Mouse (Mus musculus) limb, embryonic 14.5 days (tissue): Measurements from ENCODE around the gene Tspan33. TPM values are rescaled to one million over a fixed set of nuclear protein-coding genes. Genes with fewer than 3 reads are reported as not detected.

Experiments
- ATAC-seq: fragments of 200-750 bp; cut with Nextera tagmentation; 2 replicates; pipeline ENCODE4 v1.8.0; 2017; ENCODE audit warnings: low read depth, moderate number of reproducible peaks, moderate TSS enrichment; ENCODE audit not compliant: low FRiP score
- DNase-seq: peaks from one replicate; pipeline ENCODE4 v3.0.0-alpha.2; 2015; ENCODE audit warnings: low spot score
- H3K27ac ChIP-seq: fragments of 300-500 bp; sonication (generic); replicated peaks from 2 replicates; pipeline ENCODE4 v1.5.1; 2014; ENCODE audit warnings: low read depth, mild to moderate bottlenecking, low read length, moderate library complexity, mixed read lengths
- H3K27me3 ChIP-seq: fragments of 300-500 bp; sonication (generic); 2 replicates; pipeline ENCODE4 v1.6.1; 2014; ENCODE audit warnings: low read length, mixed read lengths; ENCODE audit not compliant: control insufficient read depth, insufficient read depth
- H3K36me3 ChIP-seq: fragments of 300-500 bp; sonication (generic); 2 replicates; pipeline ENCODE4 v1.6.1; 2014; ENCODE audit warnings: mild to moderate bottlenecking, low read length, moderate library complexity, mixed read lengths; ENCODE audit not compliant: control insufficient read depth, insufficient read depth
- H3K4me1 ChIP-seq: fragments of 300-500 bp; sonication (generic); 2 replicates; pipeline ENCODE4 v1.6.1; 2014; ENCODE audit warnings: antibody characterized with exemption, low read length, mixed read lengths; ENCODE audit not compliant: control insufficient read depth, insufficient read depth
- H3K4me2 ChIP-seq: fragments of 300-500 bp; sonication (generic); replicated peaks from 2 replicates; pipeline ENCODE4 v1.6.1; 2014; ENCODE audit warnings: low read depth, mild to moderate bottlenecking, low read length, moderate library complexity; ENCODE audit not compliant: severe bottlenecking
- H3K4me3 ChIP-seq: fragments of 300-500 bp; sonication (generic); replicated peaks from 2 replicates; pipeline ENCODE4 v1.5.1; 2014; ENCODE audit warnings: low read length
- H3K9ac ChIP-seq: fragments of 300-500 bp; sonication (generic); 2 replicates; pipeline ENCODE4 v1.6.1; 2014; ENCODE audit warnings: mild to moderate bottlenecking, low read depth, low read length, moderate library complexity; ENCODE audit not compliant: severe bottlenecking
- H3K9me3 ChIP-seq: fragments of 300-500 bp; sonication (generic); 2 replicates; pipeline ENCODE4 v1.6.1; 2016; ENCODE audit warnings: low read length; ENCODE audit not compliant: control insufficient read depth
- POLR2A ChIP-seq: fragments of 200-500 bp; IDR thresholded peaks from 2 replicates; pipeline ENCODE4 v1.8.0; 2012; ENCODE audit warnings: inconsistent platforms, mild to moderate bottlenecking, moderate library complexity, borderline replicate concordance; ENCODE audit not compliant: insufficient read depth, insufficient read length; ENCODE audit errors: extremely low read depth
- WGBS: fragments of 180-500 bp; shearing (Covaris S2); extraction: QIAGEN DNeasy Blood & Tissue Kit; methylation state at CpG from one replicate; pipeline ENCODE4 v1.1.7; 2014; 5-methylcytosine and 5-hydroxymethylcytosine counted together
- polyA plus RNA-seq, 2 experiments: library from polyadenylated mRNA; depleted of rRNA in 1 of 2; stranded (reverse) in 1 of 2; unstranded in 1 of 2; fragments of >200 nt; fragmentation: Nextera tagmentation in 1 of 2; extraction: Ambion mirVana in 1 of 2; gene quantifications; 2 replicates each; pipeline versions ENCODE4 v1.2.1 to v1.2.3; 2012 to 2014

Gene Tspan33
- polyA plus RNA-seq, 2 experiments = 2.7 to 5.0 TPM

DNA sequence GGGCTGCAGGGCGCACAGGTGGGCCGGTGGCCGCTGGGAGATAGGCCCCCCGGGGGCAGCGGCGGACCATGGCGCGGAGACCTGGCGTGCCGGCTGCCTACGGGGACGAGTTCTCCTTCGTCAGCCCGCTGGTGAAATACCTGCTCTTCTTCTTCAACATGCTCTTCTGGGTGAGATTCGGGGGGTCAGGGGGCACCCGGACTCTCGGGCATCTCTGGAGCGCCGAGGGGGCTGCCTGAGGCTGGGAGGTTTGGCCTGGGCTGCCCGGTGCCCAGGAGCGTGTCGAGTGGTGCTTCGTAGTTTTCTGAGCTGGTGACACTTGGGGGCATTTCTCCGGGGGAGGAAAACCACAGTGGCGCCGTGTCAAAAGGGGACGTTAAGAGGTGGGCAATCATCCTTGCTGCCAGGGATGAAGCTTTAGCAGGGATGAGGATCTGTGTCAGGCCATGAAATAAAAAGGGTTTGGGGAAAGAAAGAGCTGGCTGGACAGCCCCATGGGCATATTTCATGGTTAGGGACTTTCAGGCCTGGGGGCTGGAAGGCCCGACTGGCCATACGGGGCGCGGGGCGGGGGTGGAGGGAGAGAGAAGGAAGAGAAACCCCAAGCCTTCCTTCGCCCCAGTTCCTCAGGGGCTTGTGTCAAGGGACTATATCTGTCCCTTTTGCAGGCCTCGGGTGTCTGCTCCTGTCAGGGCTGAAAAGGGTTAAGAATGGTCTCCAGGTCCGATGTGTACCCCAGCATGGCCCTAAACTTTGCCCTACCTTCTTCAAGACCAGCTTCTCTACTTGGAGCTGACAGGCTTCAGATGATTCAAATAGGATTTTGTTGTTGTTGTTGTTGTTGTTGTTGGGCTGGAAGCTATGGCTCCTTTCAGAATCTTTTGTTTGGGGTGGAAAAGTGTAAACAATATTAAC is 610 bp downstream of the Tspan33 start:
- H3K9me3 ChIP-seq = no peaks in the 10 kb centered on the region
- ATAC-seq (no peak), DNase-seq (no peak)
- H3K4me2 ChIP-seq = peak overlapping the region; percentile 100
- H3K36me3 ChIP-seq = no peaks in the 10 kb centered on the region
- H3K27ac ChIP-seq = no peak overlapping the region
- peaks cover 16% of the 10 kb centered on the region; the same call in 1 of the 2 replicates for H3K27me3 ChIP-seq
- TF ChIP-seq POLR2A = no peak
- peak overlapping the region; percentile 61 for H3K4me3 ChIP-seq
- H3K9ac ChIP-seq = peak overlapping the region; percentile 60
- H3K4me1 ChIP-seq = peaks cover 4% of the 10 kb centered on the region; the same call in 1 of the 2 replicates
- 5% methylated on average over 32 of the region's 35 CpGs for WGBS

DNA sequence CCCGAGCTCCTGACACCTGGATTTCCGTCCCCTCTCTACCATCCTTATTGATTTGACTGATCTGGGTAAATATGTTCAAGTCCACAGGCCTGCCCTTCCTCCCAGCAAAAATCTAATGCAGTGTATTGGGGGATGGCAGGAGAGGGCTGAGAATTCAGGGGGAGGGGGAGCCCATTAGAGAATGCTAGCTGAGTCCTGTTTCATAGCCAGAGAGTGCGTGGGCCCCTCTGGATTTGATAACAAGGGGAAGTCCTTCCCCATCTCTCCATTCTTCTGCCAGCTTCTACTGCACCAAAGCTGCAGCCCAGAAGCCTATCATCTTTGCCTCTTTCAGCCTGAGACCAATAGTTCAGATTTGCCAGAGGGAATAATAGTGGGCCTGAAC is 1.3 kb downstream of the Tspan33 start:
- Histone ChIP-seq H3K9ac (no peak overlapping the region), H3K4me1 (peaks cover 4% of the 10 kb centered on the region; the same call in 1 of the 2 replicates), H3K4me3 (no peak overlapping the region), H3K27me3 (peaks cover 16% of the 10 kb centered on the region; the same call in 1 of the 2 replicates), H3K27ac (no peak overlapping the region), H3K4me2 (no peak overlapping the region), H3K36me3 (no peaks in the 10 kb centered on the region), H3K9me3 (no peaks in the 10 kb centered on the region)
- 63% methylated on average over 3 of the region's 3 CpGs for WGBS
- ATAC-seq (no peak), DNase-seq (no peak)
- TF ChIP-seq POLR2A = no peak

DNA sequence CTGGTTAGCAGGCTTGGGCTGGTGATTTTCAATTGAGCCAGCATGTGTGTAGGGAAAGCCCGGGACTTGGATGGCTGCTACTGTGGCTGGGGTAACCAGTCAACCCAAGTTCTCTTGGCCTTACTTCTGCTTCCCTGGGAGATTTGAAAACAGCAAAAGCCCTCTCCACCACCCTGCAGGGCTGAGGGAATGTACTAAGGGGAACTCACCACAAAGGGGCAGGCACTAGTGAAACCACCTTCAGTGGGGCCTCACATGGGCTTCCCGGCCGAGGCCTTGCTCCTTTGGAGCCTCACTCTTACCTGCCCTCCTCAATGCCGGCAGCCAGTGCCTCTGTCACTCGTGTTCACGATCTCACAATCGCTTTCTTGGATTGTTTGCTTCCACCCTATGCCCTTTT is 2.0 kb downstream of the Tspan33 start:
- 78% methylated on average over 7 of the region's 7 CpGs for WGBS
- no peak for TF ChIP-seq POLR2A
- Histone ChIP-seq H3K4me3 (no peak overlapping the region), H3K4me2 (no peak overlapping the region), H3K27me3 (peaks cover 16% of the 10 kb centered on the region; the same call in 1 of the 2 replicates), H3K27ac (no peak overlapping the region), H3K36me3 (no peaks in the 10 kb centered on the region), H3K4me1 (peaks cover 4% of the 10 kb centered on the region; the same call in 1 of the 2 replicates), H3K9ac (no peak overlapping the region), H3K9me3 (no peaks in the 10 kb centered on the region)
- no peak for ATAC-seq
- no peak for DNase-seq

DNA sequence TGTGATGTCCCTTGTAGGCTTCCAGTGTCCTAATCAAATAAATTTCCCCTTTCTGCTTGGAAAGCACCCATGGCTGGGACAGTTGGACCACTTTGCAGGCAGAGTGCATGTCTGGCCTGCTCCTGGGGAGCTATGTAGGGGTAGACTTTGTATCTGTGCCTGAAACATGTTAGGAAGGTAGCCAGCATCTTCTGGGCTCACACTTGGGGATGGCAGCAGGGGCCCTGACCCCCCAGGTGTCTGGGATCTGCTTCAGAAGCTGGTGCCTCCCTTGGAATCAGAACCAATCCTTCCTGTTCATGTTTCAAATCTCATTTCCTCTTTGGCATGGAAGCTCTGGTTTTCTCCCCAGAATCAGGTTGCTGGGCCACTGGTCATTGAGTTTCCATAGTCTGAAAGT is 3.1 kb downstream of the Tspan33 start:
- no peaks in the 10 kb centered on the region for H3K9me3 ChIP-seq
- DNase-seq (no peak), ATAC-seq (no peak)
- TF ChIP-seq POLR2A = no peak
- H3K4me1 ChIP-seq = peaks cover 4% of the 10 kb centered on the region; the same call in 1 of the 2 replicates
- H3K4me2 ChIP-seq = no peak overlapping the region
- H3K36me3 ChIP-seq = no peaks in the 10 kb centered on the region
- no peak overlapping the region for H3K9ac ChIP-seq
- no peak overlapping the region for H3K4me3 ChIP-seq
- no peak overlapping the region for H3K27ac ChIP-seq
- H3K27me3 ChIP-seq = peaks cover 16% of the 10 kb centered on the region; the same call in 1 of the 2 replicates

DNA sequence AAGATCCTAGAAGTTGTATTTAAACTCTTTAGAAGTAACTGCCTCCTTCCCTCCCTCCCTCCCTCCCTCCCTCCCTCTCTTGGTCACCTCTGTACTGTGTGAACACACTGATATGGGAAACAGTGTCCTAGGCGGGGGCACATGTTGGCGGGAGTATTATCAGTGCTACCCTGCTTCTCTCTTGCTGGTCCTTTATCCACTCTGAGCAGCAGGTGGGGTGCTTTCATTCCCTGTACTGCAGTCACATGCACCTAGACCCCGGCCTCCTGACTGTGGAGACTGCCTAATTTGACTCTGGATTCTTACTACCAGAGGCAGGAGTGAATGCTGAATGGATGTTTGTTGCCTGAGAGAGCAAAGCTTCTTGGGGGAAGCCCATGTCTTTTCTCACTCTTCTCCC is 3.5 kb downstream of the Tspan33 start:
- WGBS = 47% methylated on average over 3 of the region's 3 CpGs
- H3K27ac ChIP-seq = no peak overlapping the region
- H3K4me2 ChIP-seq = no peak overlapping the region
- ATAC-seq (no peak), DNase-seq (no peak)
- peaks cover 4% of the 10 kb centered on the region; the same call in 1 of the 2 replicates for H3K4me1 ChIP-seq
- no peak overlapping the region for H3K9ac ChIP-seq
- H3K36me3 ChIP-seq = no peaks in the 10 kb centered on the region
- no peaks in the 10 kb centered on the region for H3K9me3 ChIP-seq
- peaks cover 16% of the 10 kb centered on the region; the same call in 1 of the 2 replicates for H3K27me3 ChIP-seq
- H3K4me3 ChIP-seq = no peak overlapping the region
- TF ChIP-seq POLR2A = no peak
